In genomic region chr10:41544481-41545190, GRCm38 (mm10) we compare ENCODE assay signal across 10 mouse cellular contexts. TPM values are rescaled to one million over a fixed set of nuclear protein-coding genes. Genes with fewer than 3 reads are reported as not detected.
DNase-seq lines count a peak whose midpoint lies in the region; ATAC-seq lines count a peak whose summit lies in the region.
"Had no signal": no experiment of that assay in that cellular context is flagged by ENCODE, and none has a peak within 500 bp of the region (broad histone marks: within the 10 kb centered on the region; RNA-seq: fewer than 3 reads in every experiment).

No protein-coding gene starts in this region.

- H3K36me3 ChIP-seq in forebrain, embryonic 14.5 days (ENCODE audit: control insufficient read depth, insufficient read depth, low read length) = no peaks in the 10 kb centered on the region
- no peaks in the 10 kb centered on the region for H3K36me3 ChIP-seq in forebrain, embryonic 16.5 days (ENCODE audit: control insufficient read depth, insufficient read depth)
- no peaks in the 10 kb centered on the region for H3K36me3 ChIP-seq in midbrain, embryonic 12.5 days
- H3K36me3 ChIP-seq in midbrain, embryonic 15.5 days (replicated peaks) = no peaks in the 10 kb centered on the region
- no peaks in the 10 kb centered on the region for H3K36me3 ChIP-seq in intestine, embryonic 16.5 days (ENCODE audit: control insufficient read depth, insufficient read depth, low read length)
- H3K36me3 ChIP-seq in stomach, embryonic 15.5 days = no peaks in the 10 kb centered on the region

- H3K4me2 ChIP-seq in forebrain, embryonic 14.5 days (ENCODE audit: low read length) = no peak overlapping the region
- no peak overlapping the region for H3K4me2 ChIP-seq in forebrain, embryonic 16.5 days (ENCODE audit: low read length)
- H3K4me2 ChIP-seq in midbrain, embryonic 12.5 days (replicated peaks) = no peak overlapping the region
- H3K4me2 ChIP-seq in midbrain, embryonic 15.5 days = no peak overlapping the region
- peak overlapping the region; percentile 27 for H3K4me2 ChIP-seq in intestine, embryonic 16.5 days (ENCODE audit: low read depth, low read length)
- H3K4me2 ChIP-seq in stomach, embryonic 15.5 days = peak overlapping the region; percentile 21

- H3K4me1 ChIP-seq in forebrain, embryonic 14.5 days (ENCODE audit: control insufficient read depth, insufficient read depth, low read length) = peaks cover 6% of the 10 kb centered on the region; the same call in 1 of the 2 replicates
- H3K4me1 ChIP-seq in forebrain, embryonic 16.5 days (replicated peaks; ENCODE audit: control insufficient read depth, insufficient read depth, low read length) = peaks cover 5% of the 10 kb centered on the region; the same call in 1 of the 2 replicates
- H3K4me1 ChIP-seq in midbrain, embryonic 12.5 days = peaks cover 13% of the 10 kb centered on the region
- H3K4me1 ChIP-seq in midbrain, embryonic 15.5 days = no peaks in the 10 kb centered on the region
- H3K4me1 ChIP-seq in intestine, embryonic 16.5 days (ENCODE audit: control insufficient read depth, insufficient read depth, low read length) = peaks cover 6% of the 10 kb centered on the region
- peaks cover 6% of the 10 kb centered on the region for H3K4me1 ChIP-seq in stomach, embryonic 15.5 days

- ATAC-seq in forebrain, embryonic 14.5 days = peak; percentile 32; the same call in 1 of the 2 replicates
- ATAC-seq in forebrain, embryonic 16.5 days = no peak
- ATAC-seq in midbrain, embryonic 12.5 days (ENCODE audit: low FRiP score, low read depth) = 0 out of 2 replicates have a peak, but pooled peaks have one; percentile 9
- no peak for ATAC-seq in midbrain, embryonic 15.5 days (replicated peaks)
- ATAC-seq in intestine, embryonic 16.5 days = peak; percentile 79
- ATAC-seq in stomach, embryonic 15.5 days (ENCODE audit: insufficient read depth, low FRiP score, low read depth) = no peak

- DNase-seq in forebrain, embryonic 14.5 days (ENCODE audit: low spot score) = peak; percentile 67
- DNase-seq in gastrocnemius, adult 18-20 months (ENCODE audit: low spot score) = no peak
- no peak for DNase-seq in urinary bladder, postnatal 10 days (ENCODE audit: low spot score)
- DNase-seq: adrenal gland, postnatal 36 days; gastrocnemius, postnatal 36 days had no signal

- H3K4me3 ChIP-seq in forebrain, embryonic 14.5 days (ENCODE audit: low read depth, low read length) = no peak overlapping the region
- H3K4me3 ChIP-seq in forebrain, embryonic 16.5 days (replicated peaks; ENCODE audit: low read length) = no peak overlapping the region
- H3K4me3 ChIP-seq in midbrain, embryonic 12.5 days = no peak overlapping the region
- H3K4me3 ChIP-seq in midbrain, embryonic 15.5 days = no peak overlapping the region
- H3K4me3 ChIP-seq in intestine, embryonic 16.5 days (ENCODE audit: low read length) = no peak overlapping the region
- no peak overlapping the region for H3K4me3 ChIP-seq in stomach, embryonic 15.5 days (replicated peaks)

- under 1% methylated on average over 7 of the region's 7 CpGs for WGBS in forebrain, embryonic 14.5 days
- WGBS in forebrain, embryonic 16.5 days = 2% methylated on average over 7 of the region's 7 CpGs
- 1% methylated on average over 7 of the region's 7 CpGs for WGBS in midbrain, embryonic 12.5 days
- WGBS in midbrain, embryonic 15.5 days = 4% methylated on average over 7 of the region's 7 CpGs
- 11% methylated on average over 7 of the region's 7 CpGs for WGBS in intestine, embryonic 16.5 days
- 10% methylated on average over 7 of the region's 7 CpGs for WGBS in stomach, embryonic 15.5 days

- H3K27me3 ChIP-seq in forebrain, embryonic 14.5 days (replicated peaks; ENCODE audit: control insufficient read depth, insufficient read depth, low read length) = no peaks in the 10 kb centered on the region
- no peaks in the 10 kb centered on the region for H3K27me3 ChIP-seq in forebrain, embryonic 16.5 days (replicated peaks; ENCODE audit: control insufficient read depth, insufficient read depth, low read length)
- H3K27me3 ChIP-seq in midbrain, embryonic 12.5 days = peaks cover 20% of the 10 kb centered on the region
- 0 out of 2 replicates have a peak, but pooled peaks cover 3% of the 10 kb centered on the region for H3K27me3 ChIP-seq in midbrain, embryonic 15.5 days (replicated peaks)
- no peaks in the 10 kb centered on the region for H3K27me3 ChIP-seq in intestine, embryonic 16.5 days (replicated peaks; ENCODE audit: control insufficient read depth, insufficient read depth, low read length)
- no peaks in the 10 kb centered on the region for H3K27me3 ChIP-seq in stomach, embryonic 15.5 days (replicated peaks)

- no peak overlapping the region for H3K27ac ChIP-seq in forebrain, embryonic 14.5 days (ENCODE audit: low read depth, low read length)
- H3K27ac ChIP-seq in forebrain, embryonic 16.5 days (ENCODE audit: low read length) = no peak overlapping the region
- H3K27ac ChIP-seq in midbrain, embryonic 12.5 days (replicated peaks) = no peak overlapping the region
- no peak overlapping the region for H3K27ac ChIP-seq in midbrain, embryonic 15.5 days
- H3K27ac ChIP-seq in intestine, embryonic 16.5 days (ENCODE audit: low read length) = no peak overlapping the region
- H3K27ac ChIP-seq in stomach, embryonic 15.5 days = no peak overlapping the region

- H3K9ac ChIP-seq in forebrain, embryonic 14.5 days (ENCODE audit: low read length) = no peak overlapping the region
- H3K9ac ChIP-seq in forebrain, embryonic 16.5 days (replicated peaks; ENCODE audit: low read depth, low read length) = no peak overlapping the region
- no peak overlapping the region for H3K9ac ChIP-seq in midbrain, embryonic 12.5 days (replicated peaks)
- H3K9ac ChIP-seq in midbrain, embryonic 15.5 days = no peak overlapping the region
- no peak overlapping the region for H3K9ac ChIP-seq in intestine, embryonic 16.5 days (ENCODE audit: low read depth, low read length)
- H3K9ac ChIP-seq in stomach, embryonic 15.5 days = no peak overlapping the region

- peaks cover 4% of the 10 kb centered on the region for H3K9me3 ChIP-seq in forebrain, embryonic 14.5 days (replicated peaks; ENCODE audit: control insufficient read depth, low read length)
- peaks cover 5% of the 10 kb centered on the region for H3K9me3 ChIP-seq in forebrain, embryonic 16.5 days (ENCODE audit: control insufficient read depth, low read length)
- H3K9me3 ChIP-seq in midbrain, embryonic 12.5 days = peaks cover 7% of the 10 kb centered on the region
- H3K9me3 ChIP-seq in midbrain, embryonic 15.5 days = 0 out of 2 replicates have a peak, but pooled peaks cover 3% of the 10 kb centered on the region
- H3K9me3 ChIP-seq in intestine, embryonic 16.5 days (ENCODE audit: control insufficient read depth, low read length) = peaks cover 4% of the 10 kb centered on the region
- H3K9me3 ChIP-seq in stomach, embryonic 15.5 days = no peaks in the 10 kb centered on the region

RNA-seq across cellular contexts. Expression of gene Cd164, which starts 25.4 kb away (rescaled TPM):
- 84.8 and 89.1 TPM in 2 replicates for polyA plus RNA-seq in forebrain, embryonic 14.5 days (2014; fragmentation: Nextera tagmentation; extraction: Ambion mirVana)
- polyA plus RNA-seq in forebrain, embryonic 16.5 days (2015; fragmentation: Nextera tagmentation; extraction: Ambion mirVana) = 61.8 and 81.7 TPM in 2 replicates
- polyA plus RNA-seq in midbrain, embryonic 12.5 days (2016; fragmentation: Nextera tagmentation; extraction: Ambion mirVana) = 87.1 and 89.3 TPM in 2 replicates
- polyA plus RNA-seq in midbrain, embryonic 15.5 days (2015; fragmentation: Nextera tagmentation; extraction: Ambion mirVana) = 43.8 and 48.7 TPM in 2 replicates
- 186 and 195 TPM in 2 replicates for polyA plus RNA-seq in intestine, embryonic 16.5 days (2015; fragmentation: Nextera tagmentation; extraction: Ambion mirVana)
- 155 and 178 TPM in 2 replicates for polyA plus RNA-seq in stomach, embryonic 15.5 days (2015; fragmentation: Nextera tagmentation; extraction: Ambion mirVana)
- 100 to 1,000 TPM; 145 to 153 TPM for total RNA-seq in gastrocnemius, adult 18-20 months (2021)

RNA-seq across cellular contexts. Expression of gene Ppil6, which starts 54.4 kb away (rescaled TPM):
- polyA plus RNA-seq in forebrain, embryonic 14.5 days (2014; fragmentation: Nextera tagmentation; extraction: Ambion mirVana) = 2.0 and 2.7 TPM in 2 replicates
- 1.7 and 2.1 TPM in 2 replicates for polyA plus RNA-seq in forebrain, embryonic 16.5 days (2015; fragmentation: Nextera tagmentation; extraction: Ambion mirVana)
- 0.73 and 1.5 TPM in 2 replicates for polyA plus RNA-seq in midbrain, embryonic 12.5 days (2016; fragmentation: Nextera tagmentation; extraction: Ambion mirVana)
- 3.2 and 3.3 TPM in 2 replicates for polyA plus RNA-seq in midbrain, embryonic 15.5 days (2015; fragmentation: Nextera tagmentation; extraction: Ambion mirVana)
- 0.36 and 0.93 TPM in 2 replicates for polyA plus RNA-seq in intestine, embryonic 16.5 days (2015; fragmentation: Nextera tagmentation; extraction: Ambion mirVana)
- polyA plus RNA-seq in stomach, embryonic 15.5 days (2015; fragmentation: Nextera tagmentation; extraction: Ambion mirVana) = 0.85 and 0.95 TPM in 2 replicates
- total RNA-seq in gastrocnemius, adult 18-20 months (2021) = not detected
- total RNA-seq: gastrocnemius, postnatal 36 days had no signal

RNA-seq across cellular contexts. Expression of gene Smpd2, which starts 54.5 kb away (rescaled TPM):
- 37.0 and 40.7 TPM in 2 replicates for polyA plus RNA-seq in forebrain, embryonic 14.5 days (2014; fragmentation: Nextera tagmentation; extraction: Ambion mirVana)
- 38.0 and 43.0 TPM in 2 replicates for polyA plus RNA-seq in forebrain, embryonic 16.5 days (2015; fragmentation: Nextera tagmentation; extraction: Ambion mirVana)
- polyA plus RNA-seq in midbrain, embryonic 12.5 days (2016; fragmentation: Nextera tagmentation; extraction: Ambion mirVana) = 48.2 and 53.1 TPM in 2 replicates
- 38.8 and 41.6 TPM in 2 replicates for polyA plus RNA-seq in midbrain, embryonic 15.5 days (2015; fragmentation: Nextera tagmentation; extraction: Ambion mirVana)
- 62.7 and 68.9 TPM in 2 replicates for polyA plus RNA-seq in intestine, embryonic 16.5 days (2015; fragmentation: Nextera tagmentation; extraction: Ambion mirVana)
- 47.2 and 56.5 TPM in 2 replicates for polyA plus RNA-seq in stomach, embryonic 15.5 days (2015; fragmentation: Nextera tagmentation; extraction: Ambion mirVana)
- total RNA-seq in gastrocnemius, adult 18-20 months (2021) = 1 to 10 TPM; 9.2 to 9.9 TPM

Comparison
In these comparisons a context has a peak if more than half of its experiments do, and no peak if none do; other contexts are left out.
1. ATAC-seq: peak in forebrain, embryonic 14.5 days (single experiment), midbrain, embryonic 12.5 days (single experiment) and intestine, embryonic 16.5 days (single experiment); none in forebrain, embryonic 16.5 days (single experiment), midbrain, embryonic 15.5 days (single experiment) and stomach, embryonic 15.5 days (single experiment).
2. H3K4me2 ChIP-seq: peak in intestine, embryonic 16.5 days (single experiment) and stomach, embryonic 15.5 days (single experiment); none in forebrain, embryonic 14.5 days (single experiment), forebrain, embryonic 16.5 days (single experiment), midbrain, embryonic 12.5 days (single experiment) and midbrain, embryonic 15.5 days (single experiment).